Mouse (Mus musculus) CH12.LX (cell line): ENCODE measurements at regions not wholly inside any gene's neighbourhood (a gene's known extent, or its start where the extent isn't known, plus 50 kb on each side); places are given as distances from the start of the nearest gene placed in this dataset.

Experiments used
- DNase-seq: peaks from one replicate; pipeline ENCODE4 v3.0.0-alpha.2; 2013; ENCODE audit errors: extremely low read depth
- H3K27ac ChIP-seq: 2 replicates; pipeline ENCODE4 v1.5.1; 2012; ENCODE audit warnings: low read depth, mild to moderate bottlenecking, control low read depth, moderate library complexity; ENCODE audit not compliant: insufficient read depth
- H3K27me3 ChIP-seq: replicated peaks from 2 replicates; pipeline ENCODE3; 2012; ENCODE audit warnings: inconsistent platforms
- H3K36me3 ChIP-seq, 2 experiments: replicated peaks in 1 of 2; 2 replicates each; pipeline versions ENCODE3 to v1.6.1; 2012; ENCODE audit warnings: inconsistent platforms in 1 of 2, low read length in 1 of 2, mild to moderate bottlenecking in 1 of 2, mixed read lengths in 1 of 2, moderate library complexity in 1 of 2; ENCODE audit not compliant: control insufficient read depth in 1 of 2, insufficient read depth in 1 of 2
- H3K4me1 ChIP-seq, 2 experiments: 2 replicates each; pipeline ENCODE4 v1.6.1; 2012; ENCODE audit warnings: inconsistent platforms in 1 of 2, moderate library complexity in 1 of 2; ENCODE audit not compliant: insufficient read depth in 2 of 2, control insufficient read depth in 1 of 2
- H3K4me2 ChIP-seq: 2 replicates; pipeline ENCODE4 v1.6.1; 2012; ENCODE audit warnings: low read depth, mild to moderate bottlenecking, control low read depth; ENCODE audit not compliant: poor library complexity, insufficient read depth, severe bottlenecking
- H3K4me3 ChIP-seq, 3 experiments: fragments of 150-350 bp in 1 of 3; sonication (generic) in 1 of 3; replicated peaks in 1 of 3; 2 replicates each; pipeline versions ENCODE3 to v1.5.1; 2011 to 2012; ENCODE audit warnings: low read depth in 2 of 3, low read length in 2 of 3, mild to moderate bottlenecking in 2 of 3, moderate library complexity in 2 of 3, control low read depth in 1 of 3, improper control_type of control experiment in 1 of 3, inconsistent platforms in 1 of 3, mixed read lengths in 1 of 3; ENCODE audit not compliant: poor library complexity in 1 of 3
- H3K79me2 ChIP-seq: replicated peaks from 2 replicates; pipeline ENCODE4 v1.6.1; 2012; ENCODE audit warnings: mild to moderate bottlenecking, moderate library complexity; ENCODE audit not compliant: control insufficient read depth, poor library complexity, insufficient read depth, severe bottlenecking; ENCODE audit errors: extremely low read depth
- H3K9ac ChIP-seq: 2 replicates; pipeline ENCODE4 v1.6.1; 2012; ENCODE audit warnings: low read depth, mild to moderate bottlenecking, control low read depth, moderate library complexity; ENCODE audit not compliant: insufficient read depth
- H3K9me3 ChIP-seq: replicated peaks from 2 replicates; pipeline ENCODE3; 2012; ENCODE audit warnings: low read length, inconsistent platforms, mixed read lengths
- CHD1 ChIP-seq: IDR thresholded peaks from 2 replicates; pipeline ENCODE4 v1.6.1; 2012; ENCODE audit warnings: low read depth, low read length, improper control_type of control experiment, inconsistent platforms
- CHD2 ChIP-seq: IDR thresholded peaks from 2 replicates; pipeline ENCODE4 v1.6.1; 2011; ENCODE audit warnings: low read length, improper control_type of control experiment
- CTCF ChIP-seq, 2 experiments: IDR thresholded peaks in 1 of 2; conservative IDR thresholded peaks in 1 of 2; 2 replicates each; pipeline ENCODE4 v1.5.1; 2011 to 2012; ENCODE audit warnings: low read depth in 2 of 2, low read length in 2 of 2, improper control_type of control experiment in 1 of 2, inconsistent platforms in 1 of 2, mild to moderate bottlenecking in 1 of 2, moderate library complexity in 1 of 2
- E2F4 ChIP-seq: IDR thresholded peaks from 2 replicates; pipeline ENCODE4 v1.6.1; 2011; ENCODE audit warnings: low read depth, low read length, improper control_type of control experiment; ENCODE audit not compliant: insufficient replicate concordance
- EP300 ChIP-seq: IDR thresholded peaks from 2 replicates; pipeline ENCODE4 v1.6.1; 2011; ENCODE audit warnings: low read length, improper control_type of control experiment
- ETS1 ChIP-seq: conservative IDR thresholded peaks from 2 replicates; pipeline ENCODE4 v1.6.1; 2012; ENCODE audit warnings: low read depth, mild to moderate bottlenecking, inconsistent platforms, low read length, improper control_type of control experiment, moderate library complexity
- HCFC1 ChIP-seq: IDR thresholded peaks from 2 replicates; pipeline ENCODE4 v1.6.1; 2012; ENCODE audit warnings: low read depth, mild to moderate bottlenecking, inconsistent platforms, low read length, improper control_type of control experiment
- IRF4 ChIP-seq: IDR thresholded peaks from 2 replicates; pipeline ENCODE4 v1.6.1; 2014; ENCODE audit warnings: low read depth, mild to moderate bottlenecking, inconsistent platforms, low read length, improper control_type of control experiment
- JUND ChIP-seq: conservative IDR thresholded peaks from 2 replicates; pipeline ENCODE4 v1.6.1; 2011; ENCODE audit warnings: low read depth, low read length, improper control_type of control experiment
- KAT2A ChIP-seq: IDR thresholded peaks from 2 replicates; pipeline ENCODE4 v1.6.1; 2012; ENCODE audit warnings: low read length, improper control_type of control experiment, inconsistent platforms; ENCODE audit not compliant: insufficient replicate concordance
- MAFK ChIP-seq: IDR thresholded peaks from 2 replicates; pipeline ENCODE4 v1.6.1; 2011; ENCODE audit warnings: low read length, improper control_type of control experiment; ENCODE audit not compliant: insufficient replicate concordance
- MAX ChIP-seq: IDR thresholded peaks from 2 replicates; pipeline ENCODE4 v1.6.1; 2011; ENCODE audit warnings: low read length, improper control_type of control experiment
- MAZ ChIP-seq: IDR thresholded peaks from 2 replicates; pipeline ENCODE4 v1.6.1; 2012; ENCODE audit warnings: low read depth, mild to moderate bottlenecking, inconsistent platforms, low read length, improper control_type of control experiment, moderate library complexity
- MYC ChIP-seq: IDR thresholded peaks from 2 replicates; pipeline ENCODE4 v1.6.1; 2011; ENCODE audit warnings: low read depth, mild to moderate bottlenecking, improper control_type of control experiment, low read length
- NELFE ChIP-seq: IDR thresholded peaks from 2 replicates; pipeline ENCODE4 v1.6.1; 2011; ENCODE audit warnings: low read depth, low read length, improper control_type of control experiment
- NRF1 ChIP-seq: IDR thresholded peaks from 2 replicates; pipeline ENCODE4 v1.6.1; 2014; ENCODE audit warnings: low read depth, mild to moderate bottlenecking, inconsistent platforms, low read length, improper control_type of control experiment, moderate library complexity
- PAX5 ChIP-seq: IDR thresholded peaks from 2 replicates; pipeline ENCODE4 v1.6.1; 2012; ENCODE audit warnings: low read length, inconsistent platforms, mixed read lengths
- POLR2A ChIP-seq: IDR thresholded peaks from 2 replicates; pipeline ENCODE4 v1.6.1; 2011; ENCODE audit warnings: low read depth, mild to moderate bottlenecking, improper control_type of control experiment, low read length
- RAD21 ChIP-seq: IDR thresholded peaks from 2 replicates; pipeline ENCODE4 v1.6.1; 2011; ENCODE audit warnings: low read depth, mild to moderate bottlenecking, low read length, improper control_type of control experiment, moderate library complexity
- SIN3A ChIP-seq: IDR thresholded peaks from 2 replicates; pipeline ENCODE4 v1.6.1; 2012; ENCODE audit warnings: low read length, improper control_type of control experiment, inconsistent platforms
- SMC3 ChIP-seq: IDR thresholded peaks from 2 replicates; pipeline ENCODE4 v1.6.1; 2011; ENCODE audit warnings: low read depth, low read length, improper control_type of control experiment
- TBP ChIP-seq: conservative IDR thresholded peaks from 2 replicates; pipeline ENCODE4 v1.6.1; 2011; ENCODE audit warnings: low read depth, low read length, improper control_type of control experiment
- TCF12 ChIP-seq: IDR thresholded peaks from 2 replicates; pipeline ENCODE4 v1.6.1; 2014; ENCODE audit warnings: low read depth, mild to moderate bottlenecking, inconsistent platforms, low read length, improper control_type of control experiment
- UBTF ChIP-seq: IDR thresholded peaks from 2 replicates; pipeline ENCODE4 v1.6.1; 2012; ENCODE audit warnings: low read depth, mild to moderate bottlenecking, inconsistent platforms, low read length, improper control_type of control experiment, moderate library complexity
- USF1 ChIP-seq: IDR thresholded peaks from 2 replicates; pipeline ENCODE4 v1.6.1; 2014; ENCODE audit warnings: low read depth, mild to moderate bottlenecking, inconsistent platforms, low read length, improper control_type of control experiment
- USF2 ChIP-seq: conservative IDR thresholded peaks from 2 replicates; pipeline ENCODE4 v1.6.1; 2011; ENCODE audit warnings: low read depth, low read length, improper control_type of control experiment
- ZC3H11A ChIP-seq: IDR thresholded peaks from 2 replicates; pipeline ENCODE4 v1.6.1; 2012; ENCODE audit warnings: low read depth, mild to moderate bottlenecking, inconsistent platforms, low read length, improper control_type of control experiment
- ZMIZ1 ChIP-seq: IDR thresholded peaks from 2 replicates; pipeline ENCODE4 v1.6.1; 2012; ENCODE audit warnings: low read depth, mild to moderate bottlenecking, inconsistent platforms, low read length, improper control_type of control experiment
- ZNF384 ChIP-seq: IDR thresholded peaks from 2 replicates; pipeline ENCODE4 v1.6.1; 2012; ENCODE audit warnings: low read depth, low read length, improper control_type of control experiment, inconsistent platforms
- dilution Hi-C: fragments of 300-500 bp; cut with MboI; formaldehyde crosslinking; loops from 2 replicates; pipeline ENCODE4 v1.14.3; 2020; ENCODE audit warnings: low sequenced_read_pairs; ENCODE audit not compliant: extremely low pct_unique_long_range_greater_than_20kb, extremely low pct_ligation_motif_present
- in situ Hi-C: fragments of 300-500 bp; cut with MboI; formaldehyde crosslinking; loops from 3 replicates; pipeline ENCODE4 v1.14.3; 2019; ENCODE audit warnings: low sequenced_read_pairs, low pct_ligation_motif_present, low pct_unique_long_range_greater_than_20kb, mixed read lengths

DNA sequence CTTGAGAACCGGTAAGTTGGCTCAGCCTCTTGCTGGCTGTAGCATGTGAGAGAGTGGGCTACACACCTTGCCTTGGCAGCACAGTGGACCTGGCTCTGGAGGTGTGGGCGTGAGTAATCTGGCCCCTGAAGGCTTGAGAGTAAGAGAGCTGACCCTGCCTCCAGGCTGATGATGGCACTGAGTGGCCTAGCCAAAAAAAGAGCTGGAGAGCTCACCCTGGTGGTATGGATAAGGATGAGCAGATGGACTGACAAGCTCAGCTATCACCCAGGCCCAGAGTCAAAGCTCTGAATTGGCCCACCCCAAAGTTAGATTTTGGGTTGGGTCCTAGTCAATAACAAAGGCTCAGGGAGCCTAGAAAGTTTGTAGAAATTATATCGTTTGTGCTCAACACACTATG, 52.8 kb upstream of the Stpg2 start:
- no peaks in the 10 kb centered on the region for H3K27me3 ChIP-seq
- in situ Hi-C loops: no loop called here
- peak; percentile 63 for DNase-seq

DNA sequence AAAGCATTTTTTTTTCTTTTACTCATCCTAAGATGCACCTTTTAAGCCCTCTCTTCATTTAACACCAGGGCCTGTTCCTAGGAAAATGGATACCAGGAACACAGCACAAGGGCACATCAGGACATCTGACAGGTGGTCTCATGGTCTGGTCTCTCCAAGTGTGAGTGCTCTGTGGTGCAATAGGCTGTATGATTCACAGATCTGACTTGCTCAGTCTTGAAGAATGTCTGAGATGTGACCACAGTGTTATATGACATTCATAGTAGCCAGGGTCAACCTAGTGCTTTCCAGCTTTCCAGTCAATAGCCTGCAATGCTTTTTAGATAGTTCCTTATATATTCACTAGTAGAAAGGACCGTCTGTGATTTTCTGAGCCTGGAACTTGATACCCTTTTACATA, 51.2 kb upstream of the Stpg2 start:
- no peak for TF ChIP-seq CTCF (conservative IDR thresholded peaks at IDR 0.05 in 1 of 2, IDR thresholded peaks at IDR 0.05 in 1 of 2; ENCODE audit: low read depth in 2 of 2, low read length in 2 of 2)
- no peak for TF ChIP-seq HCFC1
- no peak for TF ChIP-seq USF1
- TF ChIP-seq KAT2A: no peak
- TF ChIP-seq ZC3H11A: no peak
- no peak for TF ChIP-seq E2F4
- TF ChIP-seq MYC: no peak
- TF ChIP-seq NRF1: no peak
- TF ChIP-seq RAD21: no peak
- TF ChIP-seq EP300: no peak
- TF ChIP-seq USF2: no peak
- TF ChIP-seq CHD1: no peak
- TF ChIP-seq UBTF: no peak
- no peak for TF ChIP-seq TCF12
- in situ Hi-C loops: no loop called here
- Histone ChIP-seq H3K27me3 (no peaks in the 10 kb centered on the region), H3K36me3 (no peaks in the 10 kb centered on the region), H3K9me3 (no peaks in the 10 kb centered on the region), H3K27ac (no peak overlapping the region), H3K4me3 (no peak overlapping the region), H3K4me2 (no peak overlapping the region), H3K4me1 (0 out of 4 replicates have a peak, but pooled peaks cover 0 to 2% of the 10 kb centered on the region in 2 experiments), H3K9ac (no peak overlapping the region), H3K79me2 (no peaks in the 10 kb centered on the region)
- no peak for DNase-seq
- dilution Hi-C loops: no loop called here

More for the DNA sequence above, 52.8 kb upstream of the Stpg2 start:
- Histone ChIP-seq H3K27ac (no peak overlapping the region), H3K9me3 (no peaks in the 10 kb centered on the region), H3K79me2 (no peaks in the 10 kb centered on the region), H3K4me3 (no peak overlapping the region), H3K9ac (no peak overlapping the region), H3K4me1 (0 out of 4 replicates have a peak, but pooled peaks cover 0 to 2% of the 10 kb centered on the region in 2 experiments), H3K4me2 (no peak overlapping the region), H3K36me3 (no peaks in the 10 kb centered on the region)
- dilution Hi-C loops: no loop called here
- TF ChIP-seq TBP: no peak
- no peak; the same call in 1 of the 2 replicates for TF ChIP-seq ZC3H11A
- no peak for TF ChIP-seq USF2
- TF ChIP-seq CHD2: no peak
- TF ChIP-seq IRF4: no peak
- TF ChIP-seq MAZ: no peak
- no peak for TF ChIP-seq SIN3A
- no peak for TF ChIP-seq UBTF
- TF ChIP-seq MAFK: no peak
- TF ChIP-seq SMC3: peak; percentile 90
- TF ChIP-seq E2F4: no peak
- TF ChIP-seq NELFE: no peak
- TF ChIP-seq MYC: no peak
- no peak for TF ChIP-seq CHD1
- TF ChIP-seq RAD21: peak; percentile 83
- TF ChIP-seq KAT2A: no peak
- no peak for TF ChIP-seq ZMIZ1
- no peak for TF ChIP-seq NRF1
- peak in 1 of 2 experiments; percentile 81; a peak in 2 of 4 replicates for TF ChIP-seq CTCF (conservative IDR thresholded peaks at IDR 0.05 in 1 of 2, IDR thresholded peaks at IDR 0.05 in 1 of 2; ENCODE audit: low read depth in 2 of 2, low read length in 2 of 2)
- TF ChIP-seq MAX: no peak
- TF ChIP-seq ZNF384: no peak
- no peak for TF ChIP-seq EP300
- TF ChIP-seq ETS1: no peak
- no peak for TF ChIP-seq JUND
- TF ChIP-seq PAX5: no peak
- no peak for TF ChIP-seq POLR2A
- no peak for TF ChIP-seq TCF12
